Mouse (Mus musculus) activated CD4-positive, CD25-positive, alpha-beta regulatory T cell (primary cell): ENCODE measurements around the gene Olfr798. TPM values are rescaled to one million over a fixed set of nuclear protein-coding genes. Genes with fewer than 3 reads are reported as not detected.

Experiments
- polyA plus RNA-seq, 2 experiments: library from polyadenylated mRNA; unstranded; fragments of 100-300 nt; shearing (Covaris generic); gene quantifications; one replicate each; pipeline ENCODE4 v1.2.1; 2017

The Olfr798 gene
- polyA plus RNA-seq = not detected

DNA sequence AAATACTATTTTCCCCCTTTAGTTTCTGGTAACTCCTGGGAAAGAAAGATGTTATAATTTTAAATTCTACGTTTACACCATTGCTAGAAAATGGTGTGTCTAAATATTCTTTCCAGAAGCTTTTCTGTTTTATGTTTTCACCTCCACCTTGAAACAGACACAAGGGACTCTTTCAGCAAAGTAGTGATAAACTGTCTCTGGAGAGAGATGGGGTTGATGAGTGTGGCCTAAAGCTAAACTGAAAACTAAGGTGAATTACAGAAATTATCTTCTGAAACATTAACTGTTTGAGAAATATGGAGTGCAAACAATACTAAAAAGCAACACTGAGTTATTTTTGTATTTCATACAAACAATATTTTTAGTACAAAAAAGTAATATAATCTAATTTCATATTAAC, at the start of gene Olfr798:
Gene Olfr798, minus strand, starts transcription at position 101 of the 400 bp plus-strand sequence.

DNA sequence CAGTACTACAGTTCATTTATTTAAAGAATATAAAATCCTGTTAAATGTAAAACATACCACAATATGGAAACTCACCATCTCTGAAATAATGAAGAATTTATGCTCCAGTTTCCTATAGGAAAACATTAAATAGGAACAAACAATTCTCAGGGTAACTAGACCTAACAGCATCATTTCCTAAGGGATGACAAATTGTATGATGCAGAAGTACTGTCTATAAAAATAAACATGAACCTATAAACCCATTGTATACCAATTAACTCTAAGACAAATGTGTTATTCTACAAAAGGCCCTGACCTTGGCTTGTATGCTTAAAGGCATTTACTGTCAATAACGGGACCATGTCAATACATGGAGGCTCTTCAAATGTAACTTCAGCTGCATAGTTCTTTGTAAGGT, 46.0 kb upstream of the Olfr798 start, which contains the start of gene Olfr801:
Gene Olfr801, minus strand, starts transcription at position 101 of the 400 bp plus-strand sequence.

DNA sequence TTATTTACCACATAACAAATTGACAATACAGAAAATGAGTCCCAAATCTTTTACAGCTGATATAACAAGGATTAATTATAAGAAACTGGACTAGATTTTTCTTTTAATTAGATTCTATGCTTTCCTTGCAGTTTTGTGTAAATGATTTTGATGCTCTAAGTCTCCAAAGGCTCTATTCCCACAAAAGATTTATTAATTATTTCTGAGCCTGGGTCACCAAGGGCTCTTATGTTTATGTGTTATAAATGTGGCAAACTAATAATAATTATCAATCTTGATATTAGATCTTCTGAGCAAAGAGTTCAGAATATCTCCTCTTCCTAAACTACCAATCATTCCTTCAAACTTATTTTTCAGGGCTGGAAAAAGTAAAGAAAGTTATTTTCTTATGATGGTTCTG, 29.7 kb upstream of the Olfr798 start, which contains the start of gene Olfr800:
Gene Olfr800, plus strand, starts transcription at position 301 of the 400 bp plus-strand sequence.

DNA sequence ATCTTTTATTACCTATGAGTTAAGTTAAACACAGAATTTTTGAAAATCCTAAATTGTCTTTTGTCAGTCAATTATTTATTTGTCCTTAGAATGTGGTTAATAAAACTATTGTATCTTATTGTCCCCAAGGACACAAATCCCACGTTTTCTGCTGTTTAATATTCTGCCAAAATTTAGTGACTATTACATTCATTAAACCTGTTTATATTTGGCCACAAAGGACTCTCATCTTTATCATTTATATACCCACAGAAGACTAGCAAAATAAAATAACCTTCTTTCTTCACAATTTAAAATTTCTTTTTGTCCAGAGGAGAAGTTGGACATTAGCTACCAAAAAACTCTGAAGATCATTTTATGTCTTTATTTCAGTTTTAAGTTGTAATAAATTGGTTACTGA, 9.4 kb upstream of the Olfr798 start, which contains the start of gene Olfr799:
Gene Olfr799, plus strand, starts transcription at position 301 of the 400 bp plus-strand sequence.

DNA sequence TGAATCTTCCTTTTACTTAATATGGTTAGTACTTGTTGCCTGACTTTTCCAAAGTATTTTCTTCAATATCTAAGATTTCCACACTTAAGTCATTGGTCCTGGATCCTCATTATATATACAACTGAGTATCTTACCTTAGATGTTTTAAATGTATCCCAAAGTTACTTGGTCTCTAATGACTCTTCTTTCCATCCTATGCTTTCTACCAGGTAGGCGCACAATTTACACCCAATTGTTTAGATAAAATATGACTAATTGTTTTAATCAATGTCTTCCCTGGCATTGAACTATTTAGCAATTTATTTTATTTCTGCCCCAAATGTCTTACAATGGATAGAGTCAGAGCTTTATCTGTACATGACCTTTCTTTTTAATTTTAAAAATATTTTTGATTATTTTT, 15.3 kb downstream of the Olfr798 start, which contains the start of gene Olfr796:
Gene Olfr796, minus strand, starts transcription at position 101 of the 400 bp plus-strand sequence.

Other genes starting within 250 kb of the Olfr798 start
- gene Olfr784, start 243.9 kb downstream of the Olfr798 start, polyA plus RNA-seq = not detected
- gene Olfr785, start 222.5 kb downstream of the Olfr798 start, polyA plus RNA-seq = not detected
- not detected for gene Olfr786, start 200.6 kb downstream of the Olfr798 start, polyA plus RNA-seq
- gene Olfr787, start 166.1 kb downstream of the Olfr798 start, polyA plus RNA-seq = under 1 TPM in 1 of 2 experiments, not detected in 1; 0.23 TPM
- gene Olfr788, start 156.9 kb downstream of the Olfr798 start, polyA plus RNA-seq = under 1 TPM in 1 of 2 experiments, not detected in 1; 0.12 TPM
- not detected for gene Olfr789, start 143.2 kb downstream of the Olfr798 start, polyA plus RNA-seq
- not detected for gene Olfr790, start 129.4 kb downstream of the Olfr798 start, polyA plus RNA-seq
- not detected for gene Olfr791, start 106.1 kb downstream of the Olfr798 start, polyA plus RNA-seq
- gene Olfr792, start 88.8 kb downstream of the Olfr798 start, polyA plus RNA-seq = under 1 TPM in 1 of 2 experiments, not detected in 1; 0.15 TPM
- gene Olfr794, start 60.3 kb downstream of the Olfr798 start, polyA plus RNA-seq = not detected
- gene Olfr796, start 15.4 kb downstream of the Olfr798 start, polyA plus RNA-seq = under 1 TPM in 1 of 2 experiments, not detected in 1; 0.07 TPM
- under 1 TPM in 1 of 2 experiments, not detected in 1; 0.18 TPM for gene Olfr799, start 9.6 kb upstream of the Olfr798 start, polyA plus RNA-seq
- gene Olfr800, start 29.8 kb upstream of the Olfr798 start, polyA plus RNA-seq = not detected
- gene Olfr801, start 45.9 kb upstream of the Olfr798 start, polyA plus RNA-seq = under 1 TPM in 1 of 2 experiments, not detected in 1; 0.30 TPM
- gene Olfr802, start 60.2 kb upstream of the Olfr798 start, polyA plus RNA-seq = not detected
- gene Olfr803, start 66.4 kb upstream of the Olfr798 start, polyA plus RNA-seq = not detected
- gene Olfr804, start 75.3 kb upstream of the Olfr798 start, polyA plus RNA-seq = not detected
- not detected for gene Olfr805, start 101.4 kb upstream of the Olfr798 start, polyA plus RNA-seq
- not detected for gene Olfr806, start 114.0 kb upstream of the Olfr798 start, polyA plus RNA-seq
- gene Olfr807, start 129.9 kb upstream of the Olfr798 start, polyA plus RNA-seq = not detected
- not detected for gene Olfr808, start 137.5 kb upstream of the Olfr798 start, polyA plus RNA-seq
- not detected for gene Olfr809, start 146.7 kb upstream of the Olfr798 start, polyA plus RNA-seq
- gene Olfr810, start 167.0 kb upstream of the Olfr798 start, polyA plus RNA-seq = not detected
- gene Olfr811, start 176.5 kb upstream of the Olfr798 start, polyA plus RNA-seq = not detected
- under 1 TPM; 0.17 to 0.42 TPM for gene Olfr812, start 218.2 kb upstream of the Olfr798 start, polyA plus RNA-seq
- gene Olfr813, start 227.4 kb upstream of the Olfr798 start, polyA plus RNA-seq = not detected